Mouse (Mus musculus) forebrain, embryonic 16.5 days (tissue): ENCODE results near the gene Cdhr3. TPM values are rescaled to one million over a fixed set of nuclear protein-coding genes. Genes with fewer than 3 reads are reported as not detected.

ENCODE experiments used
- ATAC-seq: fragments of 200-750 bp; cut with Nextera tagmentation; 2 replicates; pipeline ENCODE4 v1.8.0; 2017; ENCODE audit warnings: mild to moderate bottlenecking, moderate library complexity
- H3K27ac ChIP-seq: fragments of 300-500 bp; sonication (generic); 2 replicates; pipeline ENCODE4 v1.5.1; 2014; ENCODE audit warnings: low read length, control low read depth
- H3K27me3 ChIP-seq: fragments of 300-500 bp; sonication (generic); replicated peaks from 2 replicates; pipeline ENCODE4 v1.6.1; 2014; ENCODE audit warnings: low read length; ENCODE audit not compliant: control insufficient read depth, insufficient read depth
- H3K36me3 ChIP-seq: fragments of 300-500 bp; sonication (generic); 2 replicates; pipeline ENCODE4 v1.6.1; 2014; ENCODE audit not compliant: control insufficient read depth, insufficient read depth
- H3K4me1 ChIP-seq: fragments of 300-500 bp; sonication (generic); replicated peaks from 2 replicates; pipeline ENCODE4 v1.6.1; 2014; ENCODE audit warnings: low read length; ENCODE audit not compliant: control insufficient read depth, insufficient read depth
- H3K4me2 ChIP-seq: fragments of 300-500 bp; sonication (generic); 2 replicates; pipeline ENCODE4 v1.6.1; 2014; ENCODE audit warnings: mild to moderate bottlenecking, low read length, control low read depth
- H3K4me3 ChIP-seq: fragments of 300-500 bp; sonication (generic); replicated peaks from 2 replicates; pipeline ENCODE4 v1.5.1; 2014; ENCODE audit warnings: mild to moderate bottlenecking, low read length, control low read depth
- H3K9ac ChIP-seq: fragments of 300-500 bp; sonication (generic); replicated peaks from 2 replicates; pipeline ENCODE4 v1.6.1; 2014; ENCODE audit warnings: low read depth, low read length, control low read depth
- H3K9me3 ChIP-seq: fragments of 300-500 bp; sonication (generic); 2 replicates; pipeline ENCODE4 v1.6.1; 2016; ENCODE audit warnings: low read length; ENCODE audit not compliant: control insufficient read depth
- WGBS: fragments of 180-500 bp; shearing (Covaris S2); extraction: QIAGEN DNeasy Blood & Tissue Kit; methylation state at CpG from one replicate; pipeline ENCODE4 v1.1.7; 2014; 5-methylcytosine and 5-hydroxymethylcytosine counted together
- polyA plus RNA-seq: library from polyadenylated mRNA; unstranded; fragments of >200 nt; fragmentation: Nextera tagmentation; extraction: Ambion mirVana; gene quantifications from 2 replicates; pipeline ENCODE4 v1.2.1, GENCODE M21; 2015

The Cdhr3 gene
- polyA plus RNA-seq, 1 experiment from 2014 or later = 0.48 TPM

GRCm38 (mm10) chr12:33020011-33020410 is 72.7 kb downstream of the Cdhr3 start:
- Histone ChIP-seq H3K9me3 (no peaks in the 10 kb centered on the region; the same call in 1 of the 2 replicates), H3K4me1 (peaks cover 3% of the 10 kb centered on the region), H3K27ac (no peak overlapping the region), H3K4me2 (no peak overlapping the region), H3K9ac (no peak overlapping the region), H3K36me3 (no peaks in the 10 kb centered on the region), H3K4me3 (no peak overlapping the region), H3K27me3 (no peaks in the 10 kb centered on the region)
- no peak for ATAC-seq
- WGBS = 89% methylated on average over 6 of the region's 6 CpGs

DNA sequence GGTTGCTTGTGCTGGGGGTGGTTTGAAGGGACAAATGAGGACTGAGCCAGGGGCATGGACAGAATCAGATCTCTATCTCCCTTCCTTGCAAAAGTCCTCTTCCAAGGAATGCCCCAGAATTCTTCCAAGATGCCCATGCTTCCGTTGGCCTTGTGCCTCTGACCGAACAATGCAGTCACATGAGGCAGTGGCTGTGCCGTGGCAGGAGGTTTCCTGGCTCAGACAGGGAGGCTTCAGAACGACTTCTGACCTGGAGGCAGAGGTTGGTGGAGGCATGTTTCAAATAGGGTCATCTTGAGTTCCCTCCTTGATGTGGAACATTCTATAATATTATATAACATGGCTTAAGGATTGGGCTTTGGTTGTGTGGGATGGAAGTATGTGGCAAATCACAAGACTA is 74.1 kb downstream of the Cdhr3 start:
- no peak overlapping the region for H3K4me3 ChIP-seq
- peaks cover 16% of the 10 kb centered on the region for H3K4me1 ChIP-seq
- no peak overlapping the region for H3K27ac ChIP-seq
- no peak for ATAC-seq
- H3K36me3 ChIP-seq = no peaks in the 10 kb centered on the region
- H3K9ac ChIP-seq = no peak overlapping the region
- H3K27me3 ChIP-seq = no peaks in the 10 kb centered on the region
- H3K9me3 ChIP-seq = no peaks in the 10 kb centered on the region; the same call in 1 of the 2 replicates
- H3K4me2 ChIP-seq = no peak overlapping the region
- WGBS = 72% methylated on average over 4 of the region's 4 CpGs

DNA sequence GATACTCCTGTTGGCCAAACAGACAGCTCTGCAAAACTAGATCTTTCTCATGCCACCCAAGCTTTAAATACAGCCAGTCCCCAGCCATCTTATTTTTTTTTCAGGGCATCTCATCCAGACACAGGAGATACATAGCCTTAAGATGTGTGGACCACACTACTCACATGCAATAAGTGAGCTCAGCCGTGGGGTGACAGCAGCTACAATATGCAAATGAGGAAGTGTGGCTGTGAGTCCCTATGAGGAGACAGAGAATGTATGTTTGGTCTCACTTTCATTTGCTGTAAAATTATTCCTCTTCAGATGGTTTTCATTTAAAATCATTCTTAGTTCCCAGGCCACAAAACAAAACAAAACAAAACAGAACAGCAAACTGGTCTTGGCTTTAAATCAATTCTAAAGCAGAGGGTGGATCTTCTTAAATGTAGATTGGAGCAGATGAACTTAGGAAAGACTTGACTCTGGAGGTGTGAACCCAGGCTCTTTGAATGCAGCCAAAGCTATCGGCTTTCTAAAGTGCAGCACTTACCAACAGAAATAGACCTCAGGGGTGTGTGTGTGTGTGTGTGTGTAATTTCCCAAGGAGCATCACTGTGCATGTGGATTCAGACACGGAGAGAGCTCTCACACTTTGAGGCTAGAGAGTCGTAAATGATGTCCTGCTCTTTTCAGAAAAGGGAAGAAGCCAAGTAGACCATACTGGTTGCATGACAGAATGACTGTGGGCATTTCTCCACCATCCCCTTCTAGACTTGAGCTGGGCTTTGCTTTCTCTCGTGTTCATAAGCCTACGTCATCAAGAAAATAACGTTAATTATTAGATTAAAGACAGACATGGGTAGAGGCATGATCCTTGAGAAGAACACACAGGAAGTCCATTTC is 75.6 kb downstream of the Cdhr3 start:
- no peaks in the 10 kb centered on the region for H3K36me3 ChIP-seq
- WGBS = 74% methylated on average over 7 of the region's 7 CpGs
- H3K27ac ChIP-seq = no peak overlapping the region
- no peaks in the 10 kb centered on the region for H3K27me3 ChIP-seq
- H3K4me1 ChIP-seq = peaks cover 17% of the 10 kb centered on the region
- no peak overlapping the region for H3K4me3 ChIP-seq
- no peak for ATAC-seq
- H3K4me2 ChIP-seq = no peak overlapping the region
- no peaks in the 10 kb centered on the region for H3K9me3 ChIP-seq
- H3K9ac ChIP-seq = no peak overlapping the region

GRCm38 (mm10) chr12:33015103-33015502 is 77.6 kb downstream of the Cdhr3 start:
- ATAC-seq = no peak
- H3K27me3 ChIP-seq = no peaks in the 10 kb centered on the region
- H3K9ac ChIP-seq = no peak overlapping the region
- no peak overlapping the region for H3K4me3 ChIP-seq
- H3K36me3 ChIP-seq = no peaks in the 10 kb centered on the region
- 75% methylated on average over 1 of the region's 1 CpGs for WGBS
- H3K4me1 ChIP-seq = peaks cover 17% of the 10 kb centered on the region
- H3K9me3 ChIP-seq = no peaks in the 10 kb centered on the region
- peak overlapping the region; percentile 86 for H3K27ac ChIP-seq
- H3K4me2 ChIP-seq = no peak overlapping the region

DNA sequence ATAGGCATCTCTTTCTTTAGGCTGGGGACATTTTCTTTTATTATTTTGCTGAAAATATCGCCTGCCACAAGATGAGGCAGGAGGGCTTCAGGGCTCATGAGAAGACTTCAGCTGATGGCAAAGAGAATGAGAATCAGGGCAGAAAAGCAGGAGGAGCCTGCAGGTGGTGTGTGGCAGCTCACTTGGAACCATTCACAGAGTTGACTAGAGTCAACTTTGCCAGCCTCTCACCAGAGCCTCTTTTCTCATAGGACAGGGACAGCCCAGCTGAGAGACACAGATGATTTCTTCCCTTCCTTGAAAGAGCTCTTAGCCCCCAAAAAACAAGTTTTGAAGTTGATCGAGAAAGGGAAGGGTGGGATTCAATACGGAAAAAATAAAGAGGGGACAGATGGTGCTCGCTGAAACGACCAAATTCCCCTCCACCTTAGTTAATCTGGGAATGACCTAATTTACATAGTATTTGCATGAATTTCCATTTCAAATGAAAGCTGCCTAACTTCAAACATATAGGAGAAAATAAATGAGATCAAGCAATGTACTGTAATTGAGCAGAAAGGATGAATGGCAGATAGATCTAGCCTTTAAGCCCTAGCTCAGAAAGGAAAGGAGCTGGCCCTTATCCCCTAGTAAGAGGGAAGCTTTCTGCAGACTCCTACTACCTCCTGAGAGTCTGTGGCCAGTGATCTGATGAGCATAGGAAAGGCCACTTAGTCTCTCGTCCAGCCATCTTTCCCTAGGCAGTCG is 78.5 kb downstream of the Cdhr3 start:
- 18% methylated on average over 7 of the region's 7 CpGs for WGBS
- Histone ChIP-seq H3K36me3 (no peaks in the 10 kb centered on the region), H3K4me3 (no peak overlapping the region), H3K4me1 (peaks cover 17% of the 10 kb centered on the region), H3K27ac (peak overlapping the region; percentile 86), H3K9ac (no peak overlapping the region), H3K9me3 (no peaks in the 10 kb centered on the region), H3K4me2 (peak overlapping the region; percentile 21), H3K27me3 (no peaks in the 10 kb centered on the region)
- ATAC-seq = peak; percentile 84

- Histone ChIP-seq H3K9me3 (no peaks in the 10 kb centered on the region), H3K4me3 (no peak overlapping the region), H3K27me3 (no peaks in the 10 kb centered on the region), H3K4me2 (no peak overlapping the region), H3K4me1 (peaks cover 14% of the 10 kb centered on the region), H3K9ac (no peak overlapping the region), H3K27ac (no peak overlapping the region), H3K36me3 (no peaks in the 10 kb centered on the region)
- ATAC-seq = no peak
- WGBS = 43% methylated on average over 3 of the region's 3 CpGs
These were observed 82.6 kb downstream of the Cdhr3 start for GRCm38 (mm10) chr12:33010026-33010425.

DNA sequence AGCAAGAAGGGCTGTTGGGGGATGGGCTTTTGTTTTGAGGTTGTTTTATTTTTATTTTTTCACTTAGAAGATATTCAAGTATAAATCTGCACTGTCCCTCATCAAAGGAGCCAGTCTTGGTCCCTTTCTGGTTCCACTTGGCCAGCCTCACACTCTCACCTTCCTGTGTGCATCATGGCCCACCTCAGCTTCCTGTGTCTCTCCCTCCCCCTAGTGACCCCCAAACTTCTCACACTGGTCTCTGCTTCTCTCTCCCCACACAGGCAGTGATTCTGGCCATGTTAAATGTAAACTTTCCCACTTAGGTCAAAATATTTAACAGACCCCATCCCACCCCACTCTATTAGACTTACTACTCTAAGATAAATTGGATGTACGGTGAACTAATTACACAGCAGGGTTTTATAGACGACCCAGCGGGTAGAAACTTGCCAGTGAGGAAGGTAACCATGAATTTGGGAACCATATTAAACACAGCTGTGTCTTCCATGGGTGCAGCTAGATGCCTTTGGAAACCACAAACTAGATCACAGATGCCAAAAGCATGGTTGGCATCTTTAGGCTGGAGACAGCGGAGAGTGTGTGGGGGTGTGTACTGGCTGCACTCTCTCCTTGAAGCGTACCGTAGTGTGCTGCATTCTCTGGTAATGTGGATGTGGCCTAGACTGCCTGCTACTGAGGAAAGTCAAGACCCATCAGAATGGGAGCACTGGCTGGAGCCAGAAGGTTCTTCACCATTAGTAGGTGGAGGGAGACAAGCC is 83.3 kb downstream of the Cdhr3 start:
- no peak overlapping the region for H3K4me2 ChIP-seq
- no peaks in the 10 kb centered on the region for H3K27me3 ChIP-seq
- H3K9me3 ChIP-seq = no peaks in the 10 kb centered on the region
- no peaks in the 10 kb centered on the region for H3K36me3 ChIP-seq
- no peak for ATAC-seq
- H3K4me3 ChIP-seq = no peak overlapping the region
- 80% methylated on average over 6 of the region's 6 CpGs for WGBS
- peaks cover 8% of the 10 kb centered on the region for H3K4me1 ChIP-seq
- no peak overlapping the region for H3K9ac ChIP-seq
- no peak overlapping the region for H3K27ac ChIP-seq

GRCm38 (mm10) chr12:33008305-33009110 is 84.2 kb downstream of the Cdhr3 start:
- 0 out of 2 replicates have a peak, but pooled peaks have one; percentile 28 for ATAC-seq

More at GRCm38 (mm10) chr12:33008305-33009110, 84.2 kb downstream of the Cdhr3 start:
- 49% methylated on average over 7 of the region's 7 CpGs for WGBS
- H3K4me2 ChIP-seq = no peak overlapping the region
- H3K36me3 ChIP-seq = no peaks in the 10 kb centered on the region
- no peak overlapping the region for H3K4me3 ChIP-seq
- H3K27ac ChIP-seq = no peak overlapping the region
- H3K4me1 ChIP-seq = no peaks in the 10 kb centered on the region
- H3K9ac ChIP-seq = no peak overlapping the region
- H3K9me3 ChIP-seq = no peaks in the 10 kb centered on the region
- no peaks in the 10 kb centered on the region for H3K27me3 ChIP-seq
